Mouse (Mus musculus): ENCODE data around the gene Catsperg1. TPM values are rescaled to one million over a fixed set of nuclear protein-coding genes. Genes with fewer than 3 reads are reported as not detected.

The Catsperg1 gene
- 7.5 and 7.8 TPM in 2 replicates for polyA plus RNA-seq (2012; rRNA removed)

GRCm38 (mm10) chr7:29213675-29214082, at the start of gene Catsperg1:
Gene Catsperg1, minus strand, starts transcription at chr7:29214035.

GRCm38 (mm10) chr7:29248261-29248841, 34.5 kb upstream of the Catsperg1 start, which contains the start of gene 2200002D01Rik:
Gene 2200002D01Rik, minus strand, starts transcription at chr7:29248466.

GRCm38 (mm10) chr7:29238019-29238967, 24.5 kb upstream of the Catsperg1 start, which contains the start of gene Yif1b:
Gene Yif1b, plus strand, starts transcription at chr7:29238329.

GRCm38 (mm10) chr7:29232247-29233013, 18.6 kb upstream of the Catsperg1 start, which contains the start of gene Kcnk6:
Gene Kcnk6, minus strand, starts transcription at chr7:29232515.

GRCm38 (mm10) chr7:29180077-29180853, 33.6 kb downstream of the Catsperg1 start, which contains the start of gene Psmd8:
Gene Psmd8, minus strand, starts transcription at chr7:29180701.

GRCm38 (mm10) chr7:29170066-29170754, 43.6 kb downstream of the Catsperg1 start, which contains the start of the genes Ggn and Spred3:
Gene Ggn, plus strand, starts transcription at chr7:29170210.
Gene Spred3, minus strand, starts transcription at chr7:29170411.

GRCm38 (mm10) chr7:29155838-29156782, 57.7 kb downstream of the Catsperg1 start, which contains the start of gene Fam98c:
Gene Fam98c, minus strand, starts transcription at chr7:29156234.

GRCm38 (mm10) chr7:29134693-29135386, 79.0 kb downstream of the Catsperg1 start, which contains the start of gene Rasgrp4:
Gene Rasgrp4, plus strand, starts transcription at chr7:29134851.

Other genes with a start within 250 kb of the Catsperg1 start
- 433 and 449 TPM in 2 replicates for gene Eif3k, start 232.2 kb downstream of the Catsperg1 start, polyA plus RNA-seq (2012; rRNA removed)
- gene Map4k1, start 232.0 kb downstream of the Catsperg1 start, polyA plus RNA-seq (2012; rRNA removed), result 7.6 and 9.0 TPM in 2 replicates
- 9.3 and 12.9 TPM in 2 replicates for gene Ryr1, start 88.9 kb downstream of the Catsperg1 start, polyA plus RNA-seq (2012; rRNA removed)
- 3.2 and 3.4 TPM in 2 replicates for gene Rasgrp4, start 79.2 kb downstream of the Catsperg1 start, polyA plus RNA-seq (2012; rRNA removed)
- gene Fam98c, start 57.8 kb downstream of the Catsperg1 start, polyA plus RNA-seq (2012; rRNA removed), result 24.0 and 24.1 TPM in 2 replicates
- 0.61 and 0.94 TPM in 2 replicates for gene Ggn, start 43.8 kb downstream of the Catsperg1 start, polyA plus RNA-seq (2012; rRNA removed)
- gene Spred3, start 43.6 kb downstream of the Catsperg1 start, polyA plus RNA-seq (2012; rRNA removed), result 27.5 and 29.3 TPM in 2 replicates
- gene Psmd8, start 33.3 kb downstream of the Catsperg1 start, polyA plus RNA-seq (2012; rRNA removed), result 276 and 299 TPM in 2 replicates
- gene Kcnk6, start 18.5 kb upstream of the Catsperg1 start, polyA plus RNA-seq (2012; rRNA removed), result 1.4 and 3.0 TPM in 2 replicates
- gene Yif1b, start 24.3 kb upstream of the Catsperg1 start, polyA plus RNA-seq (2012; rRNA removed), result 60.7 and 65.4 TPM in 2 replicates
- 0.25 and 0.85 TPM in 2 replicates for gene 2200002D01Rik, start 34.4 kb upstream of the Catsperg1 start, polyA plus RNA-seq (2012; rRNA removed)
- 36.9 and 49.5 TPM in 2 replicates for gene Spint2, start 67.9 kb upstream of the Catsperg1 start, polyA plus RNA-seq (2012; rRNA removed)
- 9.3 and 13.2 TPM in 2 replicates for gene Ppp1r14a, start 75.3 kb upstream of the Catsperg1 start, polyA plus RNA-seq (2012; rRNA removed)
- gene Dpf1, start 89.9 kb upstream of the Catsperg1 start, polyA plus RNA-seq (2012; rRNA removed), result 111 and 128 TPM in 2 replicates